Mouse (Mus musculus) kidney, embryonic 16.5 days (tissue): Measurements from ENCODE around the gene Gm43518. TPM values are rescaled to one million over a fixed set of nuclear protein-coding genes. Genes with fewer than 3 reads are reported as not detected.

Experiments
- ATAC-seq: fragments of 200-750 bp; cut with Nextera tagmentation; 2 replicates; pipeline ENCODE4 v1.8.0; 2017; ENCODE audit warnings: moderate TSS enrichment; ENCODE audit not compliant: low FRiP score, low TSS enrichment
- H3K27ac ChIP-seq: fragments of 300-500 bp; sonication (generic); 2 replicates; pipeline ENCODE4 v1.5.1; 2014; ENCODE audit warnings: low read length
- H3K27me3 ChIP-seq: fragments of 300-500 bp; sonication (generic); 2 replicates; pipeline ENCODE4 v1.6.1; 2014; ENCODE audit warnings: low read length, control low read depth, mixed read lengths; ENCODE audit not compliant: insufficient read depth
- H3K36me3 ChIP-seq: fragments of 300-500 bp; sonication (generic); 2 replicates; pipeline ENCODE4 v1.6.1; 2014; ENCODE audit warnings: low read length, control low read depth, mixed read lengths; ENCODE audit not compliant: insufficient read depth
- H3K4me1 ChIP-seq: fragments of 300-500 bp; sonication (generic); 2 replicates; pipeline ENCODE4 v1.6.1; 2014; ENCODE audit warnings: low read length, control low read depth, mixed read lengths; ENCODE audit not compliant: insufficient read depth
- H3K4me2 ChIP-seq: fragments of 300-500 bp; sonication (generic); replicated peaks from 2 replicates; pipeline ENCODE4 v1.6.1; 2014; ENCODE audit warnings: low read depth, low read length
- H3K4me3 ChIP-seq: fragments of 300-500 bp; sonication (generic); 2 replicates; pipeline ENCODE4 v1.5.1; 2014; ENCODE audit warnings: mild to moderate bottlenecking, low read length
- H3K9ac ChIP-seq: fragments of 300-500 bp; sonication (generic); replicated peaks from 2 replicates; pipeline ENCODE4 v1.6.1; 2014; ENCODE audit warnings: low read length
- H3K9me3 ChIP-seq: fragments of 300-500 bp; sonication (generic); 2 replicates; pipeline ENCODE4 v1.6.1; 2016; ENCODE audit warnings: low read length, control low read depth
- WGBS: fragments of 180-500 bp; shearing (Covaris S2); extraction: QIAGEN DNeasy Blood & Tissue Kit; methylation state at CpG from one replicate; pipeline ENCODE4 v1.1.7; 2014; 5-methylcytosine and 5-hydroxymethylcytosine counted together
- polyA plus RNA-seq: library from polyadenylated mRNA; unstranded; fragments of >200 nt; fragmentation: Nextera tagmentation; extraction: Ambion mirVana; gene quantifications from 2 replicates; pipeline ENCODE4 v1.2.1, GENCODE M21; 2015

Gm43518 gene
- 3.3 and 4.0 TPM in 2 replicates for polyA plus RNA-seq

DNA sequence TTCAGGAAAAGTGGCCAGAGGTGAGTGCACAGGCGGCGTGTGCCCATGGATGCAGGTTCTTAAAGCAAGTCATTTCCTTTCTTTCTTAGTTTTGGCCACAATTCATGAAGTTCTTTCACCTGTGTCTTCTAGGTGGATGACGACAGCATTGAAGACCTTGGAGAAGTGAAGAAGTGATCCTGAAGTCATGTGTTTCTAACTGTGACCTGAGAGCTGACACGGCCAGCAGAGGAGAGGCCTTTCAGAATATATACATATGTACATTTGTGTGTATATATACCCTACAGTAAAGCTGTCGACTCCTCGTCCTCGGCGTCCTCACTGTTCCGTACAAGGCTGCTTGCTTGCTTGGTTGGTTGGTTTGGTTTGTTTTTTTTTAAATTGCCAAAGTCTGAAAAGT is at the start of gene Gm43518:
Gene Gm43518, plus strand, starts transcription at position 301 of the 400 bp plus-strand sequence.
- Histone ChIP-seq H3K9ac (no peak within 1 kb of the TSS), H3K9me3 (no peaks in the 10 kb centered on the region), H3K4me3 (no peak within 1 kb of the TSS), H3K4me2 (no peak within 1 kb of the TSS), H3K36me3 (peaks cover 55% of the 10 kb centered on the region), H3K27me3 (no peaks in the 10 kb centered on the region), H3K27ac (no peak within 1 kb of the TSS), H3K4me1 (peaks cover 4% of the 10 kb centered on the region; the same call in 1 of the 2 replicates)
- 90% methylated on average over 9 of the region's 9 CpGs for WGBS
- ATAC-seq: no peak

GRCm38 (mm10) chr5:123878056-123878455 is 49.2 kb upstream of the Gm43518 start:
- Histone ChIP-seq H3K4me1 (peaks cover 30% of the 10 kb centered on the region), H3K27me3 (no peaks in the 10 kb centered on the region), H3K4me3 (peak overlapping the region; percentile 14), H3K4me2 (peak overlapping the region; percentile 42), H3K36me3 (no peaks in the 10 kb centered on the region), H3K9ac (peak overlapping the region; percentile 43; the same call in 1 of the 2 replicates), H3K9me3 (no peaks in the 10 kb centered on the region), H3K27ac (peak overlapping the region; percentile 65; the same call in 1 of the 2 replicates)
- ATAC-seq: 0 out of 2 replicates have a peak, but pooled peaks have one; percentile 43
- 15% methylated on average over 14 of the region's 14 CpGs for WGBS

GRCm38 (mm10) chr5:123879928-123880327 is 47.3 kb upstream of the Gm43518 start, which contains the start of gene Hcar1:
TSS of gene Hcar1 (minus strand) at chr5:123880020.
- H3K27me3 ChIP-seq: no peaks in the 10 kb centered on the region
- H3K9ac ChIP-seq: peak within 1 kb of the TSS; percentile 58
- peak within 1 kb of the TSS; percentile 64 for H3K27ac ChIP-seq
- H3K36me3 ChIP-seq: no peaks in the 10 kb centered on the region
- ATAC-seq: peak; percentile 67
- peak within 1 kb of the TSS; percentile 51 for H3K4me2 ChIP-seq
- WGBS: 14% methylated on average over 12 of the region's 12 CpGs
- H3K4me1 ChIP-seq: peaks cover 30% of the 10 kb centered on the region
- no peaks in the 10 kb centered on the region for H3K9me3 ChIP-seq
- peak within 1 kb of the TSS; percentile 13 for H3K4me3 ChIP-seq

GRCm38 (mm10) chr5:123880778-123881177 is 46.4 kb upstream of the Gm43518 start:
- no peak overlapping the region for H3K4me2 ChIP-seq
- H3K4me3 ChIP-seq: no peak overlapping the region
- H3K27me3 ChIP-seq: no peaks in the 10 kb centered on the region
- no peaks in the 10 kb centered on the region for H3K36me3 ChIP-seq
- H3K4me1 ChIP-seq: peaks cover 30% of the 10 kb centered on the region
- no peaks in the 10 kb centered on the region for H3K9me3 ChIP-seq
- ATAC-seq: no peak
- no peak overlapping the region for H3K27ac ChIP-seq
- WGBS: 79% methylated on average over 14 of the region's 14 CpGs
- H3K9ac ChIP-seq: no peak overlapping the region

GRCm38 (mm10) chr5:123883891-123884290 is 43.3 kb upstream of the Gm43518 start:
- peaks cover 16% of the 10 kb centered on the region for H3K4me1 ChIP-seq
- H3K27me3 ChIP-seq: no peaks in the 10 kb centered on the region
- WGBS: 57% methylated on average over 7 of the region's 7 CpGs
- no peaks in the 10 kb centered on the region for H3K9me3 ChIP-seq
- no peaks in the 10 kb centered on the region for H3K36me3 ChIP-seq
- H3K9ac ChIP-seq: no peak overlapping the region
- no peak overlapping the region for H3K27ac ChIP-seq
- H3K4me3 ChIP-seq: no peak overlapping the region
- ATAC-seq: no peak
- no peak overlapping the region for H3K4me2 ChIP-seq

DNA sequence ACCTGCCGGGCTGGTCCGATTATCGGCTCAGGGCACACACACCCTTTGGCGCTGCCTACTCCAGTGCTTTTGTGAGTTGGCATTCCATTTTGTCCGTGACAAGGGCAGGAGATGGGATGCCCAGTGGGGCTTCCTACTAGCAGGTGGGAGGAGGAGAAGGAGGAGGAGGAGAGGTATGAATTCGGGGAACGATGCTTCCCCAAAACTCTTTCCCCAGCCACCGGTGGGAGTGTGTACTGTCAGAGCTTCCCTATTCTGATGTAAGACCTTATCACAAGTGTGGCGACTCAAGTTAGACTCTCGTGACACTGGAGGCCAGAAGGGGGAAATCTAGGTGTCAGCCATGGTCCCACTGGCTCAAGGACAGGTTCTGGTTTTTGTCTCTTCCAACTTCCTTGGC is 42.9 kb upstream of the Gm43518 start:
- Histone ChIP-seq H3K9me3 (no peaks in the 10 kb centered on the region), H3K27me3 (no peaks in the 10 kb centered on the region), H3K4me3 (no peak overlapping the region), H3K4me1 (peaks cover 12% of the 10 kb centered on the region), H3K27ac (no peak overlapping the region), H3K36me3 (no peaks in the 10 kb centered on the region), H3K9ac (no peak overlapping the region), H3K4me2 (no peak overlapping the region)
- ATAC-seq: no peak
- 80% methylated on average over 10 of the region's 10 CpGs for WGBS

DNA sequence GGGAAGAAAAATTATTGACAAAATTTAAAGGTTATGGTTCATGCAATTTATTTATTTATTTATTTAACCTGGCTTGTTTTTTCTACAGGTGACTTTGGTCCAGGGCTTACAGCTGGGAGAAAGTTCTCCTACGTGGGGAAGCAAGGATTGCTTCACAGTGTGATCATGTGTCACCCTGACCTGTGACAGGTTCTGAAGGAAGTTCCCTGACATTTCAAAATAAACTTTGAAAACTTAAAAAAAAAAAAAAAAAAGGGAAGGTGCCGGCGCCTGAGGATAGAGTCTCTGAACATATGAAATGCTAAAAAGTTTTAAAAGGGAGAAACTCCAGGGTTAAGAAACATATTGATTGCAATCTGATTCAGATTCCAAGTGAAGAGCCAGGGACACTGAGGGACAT is 40.9 kb upstream of the Gm43518 start:
- no peak for ATAC-seq
- Histone ChIP-seq H3K9ac (no peak overlapping the region), H3K36me3 (no peaks in the 10 kb centered on the region), H3K27me3 (no peaks in the 10 kb centered on the region), H3K4me3 (no peak overlapping the region), H3K27ac (no peak overlapping the region), H3K4me1 (no peaks in the 10 kb centered on the region), H3K4me2 (no peak overlapping the region), H3K9me3 (no peaks in the 10 kb centered on the region)
- WGBS: 68% methylated on average over 3 of the region's 3 CpGs

GRCm38 (mm10) chr5:123890312-123890711 is 36.9 kb upstream of the Gm43518 start:
- no peak overlapping the region for H3K4me3 ChIP-seq
- ATAC-seq: no peak

GRCm38 (mm10) chr5:123890987-123891386 is 36.2 kb upstream of the Gm43518 start:
- WGBS: 78% methylated on average over 5 of the region's 5 CpGs

More at GRCm38 (mm10) chr5:123890312-123890711, 36.9 kb upstream of the Gm43518 start:
- Histone ChIP-seq H3K36me3 (no peaks in the 10 kb centered on the region), H3K27me3 (no peaks in the 10 kb centered on the region), H3K4me1 (no peaks in the 10 kb centered on the region), H3K27ac (no peak overlapping the region), H3K4me2 (no peak overlapping the region), H3K9ac (no peak overlapping the region), H3K9me3 (no peaks in the 10 kb centered on the region)
- WGBS: 65% methylated on average over 2 of the region's 2 CpGs

GRCm38 (mm10) chr5:123891669-123892068 is 35.5 kb upstream of the Gm43518 start:
- no peak overlapping the region for H3K4me2 ChIP-seq
- 45% methylated on average over 6 of the region's 6 CpGs for WGBS
- H3K9ac ChIP-seq: no peak overlapping the region
- H3K36me3 ChIP-seq: no peaks in the 10 kb centered on the region
- no peak overlapping the region for H3K4me3 ChIP-seq
- 0 out of 2 replicates have a peak, but pooled peaks cover 4% of the 10 kb centered on the region for H3K4me1 ChIP-seq
- no peaks in the 10 kb centered on the region for H3K9me3 ChIP-seq
- H3K27me3 ChIP-seq: no peaks in the 10 kb centered on the region
- no peak overlapping the region for H3K27ac ChIP-seq
- no peak for ATAC-seq

More at GRCm38 (mm10) chr5:123890987-123891386, 36.2 kb upstream of the Gm43518 start:
- no peaks in the 10 kb centered on the region for H3K36me3 ChIP-seq
- H3K27me3 ChIP-seq: no peaks in the 10 kb centered on the region
- ATAC-seq: no peak
- no peak overlapping the region for H3K9ac ChIP-seq
- no peak overlapping the region for H3K27ac ChIP-seq
- H3K4me1 ChIP-seq: no peaks in the 10 kb centered on the region
- no peak overlapping the region for H3K4me2 ChIP-seq
- no peak overlapping the region for H3K4me3 ChIP-seq
- H3K9me3 ChIP-seq: no peaks in the 10 kb centered on the region
